Mouse (Mus musculus) cerebellum, postnatal 25 days (tissue): Measurements from ENCODE around the gene Exoc6b.

Experiments used
- DNase-seq, 2 experiments: peaks; one replicate each; pipeline ENCODE4 v3.0.0; 2021; ENCODE audit warnings: mixed read lengths in 2 of 2

The Exoc6b gene

DNA sequence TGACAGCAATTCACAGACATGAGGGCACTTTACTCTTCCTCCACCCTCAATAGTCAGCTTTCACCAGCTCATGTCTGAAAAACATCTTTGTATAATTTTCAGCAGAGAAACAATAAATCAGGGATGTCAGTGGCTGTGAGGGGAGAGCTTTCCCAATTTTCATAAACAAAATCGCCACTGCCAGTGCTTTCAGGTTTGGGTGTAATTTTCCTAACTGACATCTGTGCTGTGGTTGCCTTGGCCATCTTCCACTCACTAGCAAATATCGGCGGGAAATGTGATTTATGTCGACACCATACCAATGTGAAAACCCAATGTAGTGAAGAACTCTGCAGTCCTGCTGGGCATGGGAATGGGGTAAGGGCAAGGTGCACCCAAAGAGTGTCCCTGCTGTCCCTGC lies 360.7 kb downstream of the Exoc6b start:
- DNase-seq = no peak

DNA sequence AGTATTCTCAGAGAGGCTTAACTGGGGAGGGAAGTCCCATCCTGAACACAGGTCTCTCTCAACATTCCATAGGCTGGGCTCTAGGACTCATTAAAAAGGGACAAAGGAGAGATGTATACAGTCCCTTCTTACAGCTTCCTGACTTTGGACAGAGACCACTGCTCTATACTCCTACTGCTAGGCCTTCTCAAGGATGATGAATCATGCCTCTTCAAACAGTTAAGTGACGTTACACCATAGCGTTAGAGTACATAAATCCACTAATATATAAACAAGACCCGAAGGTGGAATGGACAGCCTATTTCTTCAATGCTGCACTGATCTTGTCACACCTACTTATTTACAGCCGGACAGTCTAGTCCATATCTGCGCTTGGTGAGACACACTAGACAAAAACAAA lies 369.7 kb downstream of the Exoc6b start:
- DNase-seq = no peak

- no peak for DNase-seq
Observed at GRCm38 (mm10) chr6:84698288-84698673, 371.0 kb downstream of the Exoc6b start.

GRCm38 (mm10) chr6:84697474-84698287 lies 371.6 kb downstream of the Exoc6b start:
- DNase-seq = no peak

- no peak for DNase-seq
Observed at GRCm38 (mm10) chr6:84693844-84694243, 375.5 kb downstream of the Exoc6b start.

GRCm38 (mm10) chr6:84693204-84693603 lies 376.1 kb downstream of the Exoc6b start:
- DNase-seq = peak in 1 of 2 experiments; percentile 20

GRCm38 (mm10) chr6:84691907-84692306 lies 377.4 kb downstream of the Exoc6b start:
- DNase-seq = no peak

- no peak for DNase-seq
Observed at GRCm38 (mm10) chr6:84677770-84678169, 391.5 kb downstream of the Exoc6b start.

DNA sequence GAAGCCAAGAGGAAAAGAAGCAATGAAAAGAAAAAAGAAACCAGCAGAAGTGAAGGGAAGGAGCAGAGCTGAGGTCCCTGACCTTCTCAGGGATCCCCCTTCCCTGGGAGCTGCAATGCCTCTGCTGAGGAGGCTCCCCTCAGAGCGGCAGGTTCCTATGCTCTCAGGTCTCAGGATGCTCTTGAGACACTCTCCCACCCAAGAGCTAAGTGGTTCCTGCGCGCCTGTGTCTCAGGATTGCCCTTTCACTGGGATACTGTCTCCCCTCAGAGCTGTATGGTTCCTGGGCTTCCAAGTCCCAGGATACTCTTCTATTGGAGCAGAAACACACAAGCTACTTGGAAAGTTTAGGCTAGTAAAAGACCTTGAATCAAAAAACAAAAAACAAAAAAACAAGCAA lies 394.4 kb downstream of the Exoc6b start:
- DNase-seq = no peak

DNA sequence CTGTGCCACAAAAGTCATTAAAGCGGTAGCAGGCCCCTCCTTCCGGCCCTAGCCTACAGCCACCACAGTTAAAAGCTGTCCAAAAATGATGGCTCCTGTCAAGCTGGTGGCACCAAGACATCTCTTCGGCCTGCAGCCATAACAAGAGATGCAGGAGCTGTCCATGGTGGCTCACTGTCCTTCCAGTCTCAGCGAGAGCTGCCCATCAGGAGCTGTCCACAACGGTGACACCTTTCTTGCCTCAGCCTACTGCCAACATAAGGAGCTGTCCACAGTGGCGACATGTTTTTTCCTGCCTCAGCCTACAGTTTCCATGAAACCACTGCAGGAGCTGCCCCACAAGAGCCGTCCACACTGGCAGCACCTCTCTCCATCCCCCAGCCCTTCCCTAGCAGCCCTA lies 395.2 kb downstream of the Exoc6b start:
- DNase-seq = no peak

- no peak for DNase-seq
Observed at GRCm38 (mm10) chr6:84661451-84662112, 407.7 kb downstream of the Exoc6b start.

- no peak for DNase-seq
Observed at GRCm38 (mm10) chr6:84660982-84661381, 408.3 kb downstream of the Exoc6b start.

DNA sequence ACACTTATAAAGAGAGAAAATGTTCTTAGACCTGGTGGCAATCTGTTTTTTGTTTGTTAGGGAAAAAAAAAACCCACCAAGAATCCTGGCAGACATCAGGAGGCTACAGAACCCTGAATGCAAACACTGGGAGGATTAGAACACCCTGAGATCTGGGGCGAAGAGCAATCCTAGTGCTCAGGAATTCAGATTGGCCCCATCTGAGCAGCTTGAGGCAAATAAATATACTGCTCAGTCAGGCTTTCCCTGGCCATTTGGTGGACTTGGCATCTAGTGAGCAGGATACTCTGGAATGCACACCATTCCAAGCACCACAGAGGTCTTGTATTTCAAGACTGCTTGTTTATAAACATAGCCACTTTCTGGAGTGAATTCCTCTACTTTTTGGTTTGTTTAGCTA lies 412.2 kb downstream of the Exoc6b start:
- DNase-seq = peak; percentile 30 to 54

DNA sequence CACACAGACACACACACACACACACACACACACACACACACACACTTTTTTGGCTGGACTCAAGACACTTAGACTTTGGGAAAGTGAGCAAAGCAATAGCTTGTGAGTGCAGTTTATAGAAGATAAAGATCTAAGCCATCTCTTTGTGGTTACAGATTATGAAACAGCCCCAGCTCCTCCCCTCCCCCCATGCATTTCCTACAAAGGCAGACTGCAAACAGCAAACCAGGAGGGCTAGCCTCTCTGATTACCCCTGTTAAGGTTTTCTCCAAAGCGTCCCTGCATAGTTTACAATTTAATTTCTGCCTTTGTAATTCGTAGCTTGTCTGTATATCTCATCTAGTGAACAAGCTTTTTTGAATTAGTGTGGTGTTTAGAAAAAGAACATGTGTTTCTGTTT lies 412.6 kb downstream of the Exoc6b start:
- DNase-seq = no peak

DNA sequence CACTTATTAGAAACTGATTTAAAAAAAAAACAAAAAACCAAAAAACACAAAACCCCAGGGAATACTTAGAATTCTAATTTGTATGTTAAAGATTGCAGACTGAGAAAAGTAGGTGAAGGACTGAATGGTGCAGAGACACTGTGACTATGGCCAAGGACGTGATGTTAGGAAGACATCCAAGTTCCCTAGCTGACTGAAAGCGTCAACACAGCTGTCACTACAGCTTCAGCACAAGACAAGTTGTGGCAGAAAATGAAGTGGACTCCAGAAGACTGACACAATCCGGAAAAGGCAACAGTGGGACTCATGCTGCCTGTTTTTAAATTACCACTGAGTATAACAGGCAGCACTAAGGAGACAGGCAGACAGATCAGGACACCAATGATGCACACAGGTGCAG lies 417.4 kb downstream of the Exoc6b start:
- DNase-seq = no peak

- DNase-seq = peak; percentile 11 to 15
Observed at GRCm38 (mm10) chr6:84647197-84647596, 422.1 kb downstream of the Exoc6b start.

GRCm38 (mm10) chr6:84646696-84647095 lies 422.6 kb downstream of the Exoc6b start:
- no peak for DNase-seq

GRCm38 (mm10) chr6:84641062-84641431 lies 428.3 kb downstream of the Exoc6b start:
- no peak for DNase-seq

DNA sequence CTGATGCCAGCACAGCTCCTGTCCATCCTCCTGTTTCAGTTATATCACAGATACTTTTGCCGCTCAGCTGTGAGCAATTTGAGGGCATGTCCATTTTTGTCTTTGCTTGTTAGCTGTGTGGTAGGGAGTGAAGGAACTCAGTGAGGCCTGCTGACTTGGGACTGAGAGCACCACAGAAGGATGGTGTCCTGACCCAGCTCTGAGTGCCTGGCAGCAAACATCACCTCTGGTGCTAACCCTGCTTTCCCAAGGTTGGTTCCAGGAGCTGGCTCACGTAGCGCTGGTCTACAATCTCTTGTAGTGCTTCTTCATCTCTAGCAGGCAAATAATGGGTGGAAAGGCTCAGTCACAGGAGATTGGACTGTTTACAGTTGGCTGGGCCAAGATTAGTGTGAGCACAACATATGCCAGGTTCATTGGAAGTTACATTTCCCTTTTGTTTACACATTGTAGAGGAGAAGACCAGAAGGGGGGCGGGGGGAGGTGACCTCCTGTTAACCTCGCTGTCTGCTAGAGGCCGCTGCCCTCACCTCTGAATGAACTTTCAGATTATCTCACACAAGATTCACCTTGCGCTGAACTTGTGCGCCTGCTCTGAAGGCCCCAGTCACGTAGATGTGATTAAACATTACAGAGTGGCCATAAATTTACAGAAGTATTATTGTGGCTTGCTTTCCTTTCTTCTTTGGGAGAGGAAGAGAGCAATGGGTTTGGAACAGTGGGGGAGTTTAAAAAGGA lies 428.8 kb downstream of the Exoc6b start:
- DNase-seq = peak; percentile 10 to 35

- DNase-seq = peak; percentile 19 to 56
Observed at GRCm38 (mm10) chr6:84638206-84638605, 431.1 kb downstream of the Exoc6b start.

DNA sequence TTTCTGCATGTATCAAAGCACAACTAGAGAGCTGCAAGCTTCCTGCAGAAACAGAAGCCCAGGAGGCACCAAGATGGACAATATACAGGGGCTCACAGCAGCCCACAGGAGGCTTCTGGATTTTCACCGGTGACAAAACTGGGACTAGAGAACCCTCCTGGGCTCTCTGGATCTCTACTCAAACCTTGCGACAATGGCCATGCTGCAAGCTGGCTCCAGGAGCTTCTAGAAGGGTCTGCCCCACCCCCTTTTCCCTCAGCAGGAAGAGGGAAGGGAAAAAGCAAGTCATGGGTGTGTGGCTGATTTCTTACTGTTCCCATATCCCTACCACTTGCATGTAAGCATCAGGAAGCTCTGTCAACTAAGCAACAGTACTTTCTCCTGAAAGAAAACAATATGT lies 437.7 kb downstream of the Exoc6b start:
- DNase-seq = no peak

GRCm38 (mm10) chr6:84630276-84630675 lies 439.0 kb downstream of the Exoc6b start:
- no peak for DNase-seq

GRCm38 (mm10) chr6:84628831-84629230 lies 440.5 kb downstream of the Exoc6b start:
- no peak for DNase-seq

DNA sequence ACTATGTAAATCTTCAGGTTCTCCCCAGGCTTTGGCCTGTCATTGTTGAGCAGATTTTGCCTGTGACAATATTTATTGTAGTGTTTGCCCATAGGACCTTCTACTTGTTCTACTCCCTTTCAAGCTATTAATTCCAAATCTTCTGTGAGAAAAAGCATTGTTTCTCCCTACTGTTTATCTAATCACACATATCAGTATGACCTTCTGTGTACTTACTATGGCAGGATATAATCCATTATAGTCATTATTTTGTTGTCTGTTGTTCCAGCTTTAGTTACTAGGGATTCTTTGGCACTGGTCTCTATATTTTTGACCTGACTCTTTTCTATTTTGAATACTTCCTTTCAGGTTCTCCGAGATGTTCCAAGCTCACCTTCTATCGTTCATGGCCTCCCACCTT lies 442.9 kb downstream of the Exoc6b start:
- no peak for DNase-seq
